Mouse (Mus musculus) megakaryocyte progenitor cell, adult 5-6 weeks (primary cell): ENCODE data around the gene Actl7a. TPM values are rescaled to one million over a fixed set of nuclear protein-coding genes. Genes with fewer than 3 reads are reported as not detected.

Experiments used
- ATAC-seq: replicated peaks from 2 replicates; pipeline ENCODE4 v1.8.0; 2016; ENCODE audit warnings: mild to moderate bottlenecking, moderate TSS enrichment, inconsistent platforms; ENCODE audit not compliant: poor library complexity
- total RNA-seq, 2 experiments: library from RNA; stranded (forward) in 1 of 2; stranded (reverse) in 1 of 2; fragments of 157-497, 149-512 nt in 1 of 2; fragments of 200-1000 nt in 1 of 2; gene quantifications; 2 replicates each; pipeline versions ENCODE4 v1.2.3 to v1.2.4; 2015 to 2017

Gene Actl7a
- total RNA-seq, 2 experiments from 2014 or later: not detected

DNA sequence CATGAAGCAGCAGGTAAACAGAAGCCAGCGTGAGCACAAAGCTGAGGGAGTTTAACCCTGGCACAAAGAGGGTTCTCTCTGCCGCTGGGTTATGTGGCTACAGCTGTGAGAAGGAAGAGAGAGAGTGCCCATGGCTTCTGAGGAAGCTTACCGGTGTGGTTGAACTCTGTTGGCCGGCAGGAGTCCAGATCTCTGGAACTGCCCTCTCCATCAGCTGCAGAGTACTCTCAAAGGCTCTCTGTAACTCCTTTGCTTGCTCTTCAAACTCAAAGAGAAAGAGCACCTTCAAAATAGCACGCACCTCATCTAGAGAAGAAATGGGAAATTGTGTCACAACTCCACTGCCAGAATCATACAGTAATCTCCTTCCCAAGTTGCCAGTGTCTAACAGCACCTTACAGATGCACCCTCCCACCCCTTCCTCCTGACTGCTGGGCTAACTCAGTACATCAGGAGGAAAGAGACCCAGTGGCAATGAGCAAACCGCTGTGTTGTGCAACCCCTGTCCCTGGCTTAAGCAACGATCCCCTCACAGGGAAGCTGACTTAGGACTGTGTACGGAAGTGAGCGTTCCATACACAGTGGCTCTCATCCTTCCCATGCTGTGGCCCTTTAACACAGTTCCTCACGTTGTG, 13.9 kb downstream of the Actl7a start:
- peak; percentile 95 for ATAC-seq

DNA sequence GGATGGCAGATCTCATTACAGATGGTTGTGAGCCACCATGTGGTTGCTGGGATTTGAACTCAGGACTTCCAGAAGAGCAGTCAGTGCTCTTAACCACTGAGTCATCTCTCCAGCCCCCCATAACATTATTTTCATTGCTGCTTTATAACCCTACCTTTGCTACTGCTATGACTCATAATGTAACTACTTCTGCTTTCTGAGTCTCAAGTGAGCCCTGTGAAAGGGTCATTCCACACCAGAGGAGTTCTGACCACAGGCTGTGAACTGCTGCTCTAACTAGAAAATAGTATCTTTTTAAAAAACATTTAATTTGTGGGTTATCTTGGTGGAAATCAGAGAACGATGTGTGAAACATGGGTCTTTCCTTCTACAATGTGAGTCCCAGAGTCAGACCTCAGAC, 14.5 kb downstream of the Actl7a start:
- peak; percentile 71 for ATAC-seq

DNA sequence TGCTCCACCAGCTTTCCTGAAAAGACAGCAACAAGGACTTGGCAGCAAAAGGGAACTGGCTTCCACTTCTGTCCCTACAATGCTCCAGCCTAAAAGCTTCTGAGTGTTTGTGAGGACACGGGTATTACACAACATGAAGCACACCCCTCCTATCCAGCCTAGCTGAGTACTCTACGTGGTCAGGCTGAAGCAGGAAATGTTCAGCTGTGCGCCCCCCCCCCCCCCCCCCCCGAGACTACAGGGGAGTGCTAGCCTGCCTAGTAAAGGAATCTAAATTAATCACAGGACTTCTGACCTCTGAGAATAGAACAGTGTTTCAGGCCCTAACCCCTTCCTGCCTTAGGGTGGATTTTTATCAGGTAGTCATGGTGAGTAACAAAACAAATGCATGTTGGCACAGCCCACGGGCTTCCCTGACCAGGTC, 24.7 kb downstream of the Actl7a start:
- ATAC-seq: peak; percentile 52

DNA sequence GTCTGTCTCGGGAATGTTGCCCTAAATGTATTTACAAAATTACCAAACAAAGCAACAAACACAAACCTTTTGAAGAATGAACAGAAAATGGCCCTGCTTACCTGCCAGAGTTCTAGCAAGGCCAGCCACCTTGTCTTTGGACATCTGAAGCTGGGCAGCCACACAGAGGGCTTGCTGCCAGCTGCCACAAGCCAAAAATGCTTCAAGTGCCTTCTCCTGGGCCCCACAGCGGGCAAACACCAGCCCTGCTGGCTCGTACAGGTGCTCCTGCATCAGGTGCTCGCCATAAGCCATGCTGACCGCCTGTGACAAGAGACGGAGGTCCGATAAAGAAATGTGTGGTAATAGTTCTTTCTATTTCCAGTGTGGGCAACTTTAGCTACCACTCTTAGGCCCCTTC, 25.7 kb downstream of the Actl7a start:
- ATAC-seq: no peak

DNA sequence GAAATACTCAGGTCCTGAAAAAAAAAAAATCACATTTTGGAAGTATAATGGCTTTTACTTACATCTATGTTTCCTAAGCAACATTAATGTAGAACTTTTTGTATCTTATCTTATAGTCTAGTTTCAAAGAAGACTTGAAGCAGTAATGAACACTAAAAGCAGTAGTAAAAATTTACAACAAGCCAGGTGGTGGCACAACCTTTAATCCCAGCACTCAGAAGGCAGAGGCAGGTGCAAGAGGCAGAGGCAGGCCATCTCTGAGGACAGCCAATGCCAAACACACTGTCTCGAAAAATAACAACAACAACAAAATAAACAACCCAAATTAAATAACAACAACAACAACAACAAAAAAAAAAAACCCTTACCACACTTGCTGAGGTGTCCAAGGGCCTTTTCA, 27.9 kb downstream of the Actl7a start:
- ATAC-seq: no peak

DNA sequence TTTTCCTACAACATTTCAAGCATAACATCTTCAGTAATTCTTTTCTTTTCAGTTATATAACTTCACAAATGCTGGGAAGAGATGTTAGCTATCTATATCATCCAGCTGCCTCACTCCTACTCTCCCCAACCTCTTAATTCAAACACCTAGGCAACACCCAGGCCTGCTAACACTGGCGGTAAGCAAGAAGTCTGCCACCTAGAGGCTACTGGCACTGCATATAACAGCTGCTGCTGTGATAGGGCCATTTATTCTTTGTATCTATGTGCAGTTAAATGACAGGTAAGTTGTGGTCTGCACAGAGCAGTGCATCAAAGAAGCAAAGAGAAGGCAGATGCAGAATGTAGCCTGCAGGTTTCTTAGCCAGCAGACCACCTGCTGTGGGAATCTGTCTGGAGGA, 48.2 kb downstream of the Actl7a start:
- ATAC-seq: peak; percentile 74

Other genes starting within 250 kb of the Actl7a start
- gene Gm26657, start 3.3 kb upstream of the Actl7a start, total RNA-seq (2015): not detected in 2 replicates
- gene Gm26657, start 3.3 kb upstream of the Actl7a start, total RNA-seq (2017): not detected in 2 replicates
- 0.17 TPM in 1 of 2 replicates, not detected in the other for gene Actl7b, start 2.0 kb upstream of the Actl7a start, total RNA-seq (2015)
- gene Actl7b, start 2.0 kb upstream of the Actl7a start, total RNA-seq (2017): 0.14 and 0.37 TPM in 2 replicates
- gene Elp1, start 58.9 kb downstream of the Actl7a start, total RNA-seq (2015): 58.5 and 61.1 TPM in 2 replicates
- gene Elp1, start 58.9 kb downstream of the Actl7a start, total RNA-seq (2017): 42.5 and 51.8 TPM in 2 replicates
- gene Fam206a, start 58.9 kb downstream of the Actl7a start, total RNA-seq (2015): 40.2 and 41.2 TPM in 2 replicates
- 8.2 and 8.6 TPM in 2 replicates for gene Fam206a, start 58.9 kb downstream of the Actl7a start, total RNA-seq (2017)
- 1.7 and 3.1 TPM in 2 replicates for gene Ctnnal1, start 121.8 kb downstream of the Actl7a start, total RNA-seq (2015)
- 3.3 and 3.5 TPM in 2 replicates for gene Ctnnal1, start 121.8 kb downstream of the Actl7a start, total RNA-seq (2017)
- gene Tmem245, start 204.0 kb downstream of the Actl7a start, total RNA-seq (2015): 12.7 and 14.6 TPM in 2 replicates
- gene Tmem245, start 204.0 kb downstream of the Actl7a start, total RNA-seq (2017): 5.0 and 5.8 TPM in 2 replicates
- not detected in 2 replicates for gene Frrs1l, start 247.0 kb downstream of the Actl7a start, total RNA-seq (2015)
- not detected in 2 replicates for gene Frrs1l, start 247.0 kb downstream of the Actl7a start, total RNA-seq (2017)